Mouse (Mus musculus) erythroblast, embryonic 14.5 days (primary cell): ENCODE results near the gene 1300017J02Rik.

ENCODE experiments used
- GATA1 ChIP-seq: IDR thresholded peaks from 2 replicates; pipeline ENCODE4 v1.6.1; 2012; ENCODE audit warnings: low read length, inconsistent platforms, mixed read lengths
- TAL1 ChIP-seq: IDR thresholded peaks from 3 replicates; pipeline ENCODE4 v1.6.1; 2012; ENCODE audit warnings: low read length, inconsistent platforms, mixed read lengths

GRCm38 (mm10) chr9:103234059-103234458, 70.8 kb downstream of the 1300017J02Rik start:
- TF ChIP-seq GATA1: no peak
- TF ChIP-seq TAL1: no peak
